Mouse (Mus musculus): ENCODE data around the gene Cdk10. TPM values are rescaled to one million over a fixed set of nuclear protein-coding genes. Genes with fewer than 3 reads are reported as not detected.
"Not testable (repeated sequence)": the region's sequence is repeated elsewhere in the genome, so short reads cannot be mapped to it uniquely, and the experiment has no call there.

Cdk10 gene
- polyA plus RNA-seq, 1 experiment from 2014 or later = 20.3 TPM

DNA sequence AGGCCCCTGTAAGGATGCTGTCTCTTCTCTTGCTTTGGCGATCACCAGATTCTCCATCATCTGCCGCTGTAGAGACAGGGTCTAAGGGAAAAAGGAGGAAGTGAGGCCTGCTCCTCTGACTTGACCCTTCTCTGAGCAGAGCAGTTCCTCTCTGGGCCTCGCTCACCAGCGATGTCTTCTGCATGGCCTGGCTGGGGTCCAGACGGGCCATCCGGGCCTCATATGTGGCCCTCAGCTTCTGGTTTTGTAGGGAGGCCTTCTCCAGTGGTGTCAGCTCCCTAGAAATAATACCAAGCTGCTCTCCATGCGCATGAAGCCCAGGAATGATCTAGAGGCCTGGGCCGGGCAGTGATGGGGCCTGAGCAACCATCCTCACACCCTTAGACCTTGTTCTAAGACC lies 24.0 kb downstream of the Cdk10 start:
- WGBS = 92% methylated on average over 8 of the region's 8 CpGs
- Histone ChIP-seq H3K36me3 (peaks cover 80% of the 10 kb centered on the region), H3K4me3 (no peak overlapping the region), H3K9me3 (replicated peaks) (no peaks in the 10 kb centered on the region), H3K27me3 (replicated peaks) (no peaks in the 10 kb centered on the region), H3K9ac (no peak overlapping the region), H3K4me1 (replicated peaks) (peaks cover 11% of the 10 kb centered on the region), H3K27ac (ENCODE audit: poor library complexity, severe bottlenecking) (no peak overlapping the region), H3K4me2 (no peak overlapping the region)
- ATAC-seq (ENCODE audit: insufficient number of reproducible peaks, low FRiP score) = no peak

DNA sequence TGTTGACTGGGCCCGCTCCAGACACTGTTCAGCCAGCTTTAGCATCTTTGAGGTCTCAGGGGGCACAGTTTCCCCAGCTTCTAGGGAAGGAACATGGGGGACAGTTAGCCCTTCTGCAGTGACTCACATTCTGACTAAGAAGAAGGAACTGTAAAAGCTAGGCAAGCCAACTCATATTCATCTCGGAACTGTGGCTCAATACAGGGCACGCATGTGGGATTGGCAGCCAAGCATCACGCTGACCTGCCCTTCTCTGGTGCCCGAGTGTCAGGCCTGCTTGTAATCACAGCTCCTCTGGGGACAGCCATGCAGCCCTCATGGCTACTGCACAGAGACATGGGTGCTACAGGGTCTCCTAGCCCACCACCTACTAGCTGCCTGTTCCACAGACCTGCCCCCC lies 26.3 kb downstream of the Cdk10 start:
- no peak for ATAC-seq (ENCODE audit: insufficient number of reproducible peaks, low FRiP score)
- WGBS = 93% methylated on average over 5 of the region's 5 CpGs
- Histone ChIP-seq H3K27ac (ENCODE audit: poor library complexity, severe bottlenecking) (no peak overlapping the region), H3K27me3 (replicated peaks) (no peaks in the 10 kb centered on the region), H3K9me3 (replicated peaks) (no peaks in the 10 kb centered on the region), H3K36me3 (peaks cover 60% of the 10 kb centered on the region), H3K4me3 (no peak overlapping the region), H3K4me2 (no peak overlapping the region), H3K4me1 (replicated peaks) (peaks cover 22% of the 10 kb centered on the region), H3K9ac (no peak overlapping the region)

DNA sequence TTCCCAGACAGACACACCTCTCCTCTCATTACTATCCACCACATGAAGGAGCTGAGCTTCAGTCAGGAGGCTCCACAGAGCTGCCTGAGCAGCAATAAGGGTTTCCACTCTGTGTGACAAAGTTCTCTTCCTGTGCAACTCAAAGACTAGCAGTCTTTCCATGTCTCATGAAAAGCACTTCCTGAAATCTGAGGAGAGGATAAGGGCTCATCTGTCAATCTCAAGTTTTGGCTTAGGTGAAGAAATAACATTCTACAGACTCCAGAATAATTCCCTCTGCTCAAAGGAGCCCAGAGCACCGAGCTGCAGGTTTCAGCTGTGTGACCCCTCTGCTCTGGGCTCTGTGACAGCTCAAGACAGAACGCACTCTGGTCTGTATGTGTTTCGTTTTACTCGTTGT lies 28.3 kb downstream of the Cdk10 start:
- peaks cover 28% of the 10 kb centered on the region for H3K4me1 ChIP-seq (replicated peaks)
- peak overlapping the region; percentile 91 for H3K4me3 ChIP-seq
- H3K27ac ChIP-seq (ENCODE audit: poor library complexity, severe bottlenecking) = 0 out of 2 replicates have a peak overlapping the region, but pooled peaks have one; percentile 21
- no peaks in the 10 kb centered on the region for H3K27me3 ChIP-seq (replicated peaks)
- ATAC-seq (ENCODE audit: insufficient number of reproducible peaks, low FRiP score) = no peak
- peak overlapping the region; percentile 97 for H3K9ac ChIP-seq
- H3K36me3 ChIP-seq = peaks cover 59% of the 10 kb centered on the region
- no peaks in the 10 kb centered on the region for H3K9me3 ChIP-seq (replicated peaks)
- 44% methylated on average over 4 of the region's 4 CpGs for WGBS
- H3K4me2 ChIP-seq = peak overlapping the region; percentile 90

DNA sequence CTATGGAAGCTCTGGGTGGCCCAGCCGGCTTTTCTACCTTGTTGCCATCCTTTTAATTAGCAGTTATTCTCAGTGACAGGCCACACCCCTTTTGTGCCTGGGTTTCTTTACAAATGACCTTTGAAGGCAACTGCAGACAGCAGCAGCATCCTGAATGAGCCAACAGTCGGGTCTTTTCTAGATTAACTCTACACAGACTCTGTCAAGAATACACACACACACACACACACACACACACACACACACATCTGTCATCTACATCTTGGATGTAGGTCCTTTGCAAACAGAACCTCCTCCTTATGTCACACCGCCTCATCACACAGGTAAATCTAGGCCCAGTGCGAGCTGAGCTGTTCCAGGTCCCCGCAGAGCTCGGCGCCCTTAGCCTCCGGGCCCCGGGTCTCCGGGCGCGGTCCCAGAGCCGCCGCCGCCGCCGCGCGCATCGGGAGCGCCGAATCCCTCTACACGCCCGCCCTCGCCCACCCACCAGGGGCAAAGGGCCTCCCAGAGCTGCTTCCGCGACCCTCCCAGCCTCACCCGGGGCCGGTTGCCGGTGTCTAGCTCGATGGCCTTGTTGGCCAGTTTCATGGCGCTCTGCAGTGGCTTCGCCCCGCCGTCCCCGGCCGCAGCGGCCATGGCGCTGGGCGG lies 28.9 kb downstream of the Cdk10 start:
- Histone ChIP-seq H3K27me3 (replicated peaks) (no peaks in the 10 kb centered on the region), H3K9me3 (replicated peaks) (no peaks in the 10 kb centered on the region), H3K27ac (ENCODE audit: poor library complexity, severe bottlenecking) (peak overlapping the region; percentile 84), H3K9ac (peak overlapping the region; percentile 97), H3K4me3 (peak overlapping the region; percentile 91), H3K4me1 (replicated peaks) (peaks cover 28% of the 10 kb centered on the region), H3K4me2 (peak overlapping the region; percentile 90), H3K36me3 (peaks cover 59% of the 10 kb centered on the region)
- peak; percentile 9 for ATAC-seq (ENCODE audit: insufficient number of reproducible peaks, low FRiP score)
- WGBS = 0% methylated on average over 39 of the region's 40 CpGs

DNA sequence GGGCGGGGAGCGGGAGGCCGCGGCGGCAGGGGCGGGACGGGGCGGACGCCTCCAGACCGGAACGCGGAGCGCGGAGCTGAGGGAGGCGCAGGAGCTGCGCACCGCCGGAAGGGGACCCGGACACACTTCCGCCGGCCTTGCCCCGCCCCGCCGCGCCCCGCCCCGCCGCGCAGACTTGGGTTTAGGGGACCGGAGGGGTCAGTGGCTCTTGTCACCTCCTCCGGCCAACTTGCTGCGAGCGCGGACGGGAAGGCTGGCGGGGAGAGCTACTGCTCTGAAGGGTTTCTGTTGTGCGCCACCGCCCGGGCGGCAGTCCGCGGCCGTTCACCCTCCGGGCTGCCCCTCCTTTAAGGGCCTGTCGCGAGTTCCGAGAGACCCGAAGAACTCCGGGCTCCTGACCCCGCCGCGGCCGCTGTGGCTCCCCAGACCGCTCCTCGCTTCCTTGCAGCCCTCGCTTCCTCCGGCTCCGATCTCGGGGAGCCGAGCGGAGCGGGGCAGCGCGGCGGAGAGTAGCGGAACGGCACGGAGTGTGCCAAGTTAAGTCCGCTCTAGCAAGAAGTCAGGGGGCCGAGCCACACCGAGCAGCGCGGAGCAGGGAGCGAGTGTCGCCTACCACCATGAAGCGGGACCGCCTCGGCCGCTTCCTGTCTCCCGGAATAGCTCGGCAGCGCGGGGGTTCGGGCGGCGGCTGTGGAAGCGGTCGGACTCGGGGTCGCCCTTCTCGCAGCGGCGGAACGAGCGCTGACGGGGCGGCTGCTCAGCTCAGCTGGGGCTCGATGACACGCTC lies 29.6 kb downstream of the Cdk10 start, which contains the start of the genes Zfp276 and Vps9d1:
Gene Zfp276 (plus strand): TSS at position 97 of the 787 bp plus-strand sequence.
Gene Vps9d1 (minus strand): TSS at position 250 of the 787 bp plus-strand sequence.
- peaks cover 58% of the 10 kb centered on the region for H3K36me3 ChIP-seq
- ATAC-seq (ENCODE audit: insufficient number of reproducible peaks, low FRiP score) = peak; percentile 93

DNA sequence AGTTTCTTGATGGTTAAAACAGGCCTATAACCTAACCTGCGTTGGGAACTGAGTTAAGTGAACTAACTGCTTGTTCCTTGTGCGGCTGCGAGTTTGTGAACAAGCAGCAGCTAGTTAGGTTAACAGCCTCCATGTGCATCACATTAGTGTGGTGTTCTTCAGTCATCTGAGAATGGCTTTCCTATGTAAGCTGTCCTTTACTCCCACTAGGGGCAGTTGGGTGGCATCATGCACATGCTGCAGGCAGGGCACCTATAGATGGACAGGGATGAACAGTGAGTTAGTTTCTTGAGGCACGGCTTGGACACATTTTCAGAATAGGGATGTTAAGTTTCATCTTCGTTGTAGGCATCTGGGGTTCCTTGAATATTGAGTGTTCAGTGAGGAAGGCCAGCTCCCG lies 30.5 kb downstream of the Cdk10 start:
- H3K9me3 ChIP-seq (replicated peaks) = no peaks in the 10 kb centered on the region
- peaks cover 61% of the 10 kb centered on the region for H3K36me3 ChIP-seq
- H3K4me2 ChIP-seq = peak overlapping the region; percentile 90
- WGBS = 58% methylated on average over 6 of the region's 6 CpGs
- no peak overlapping the region for H3K27ac ChIP-seq (ENCODE audit: poor library complexity, severe bottlenecking)
- H3K9ac ChIP-seq = peak overlapping the region; percentile 97
- H3K4me3 ChIP-seq = peak overlapping the region; percentile 91
- no peaks in the 10 kb centered on the region for H3K27me3 ChIP-seq (replicated peaks)
- no peak for ATAC-seq (ENCODE audit: insufficient number of reproducible peaks, low FRiP score)
- peaks cover 28% of the 10 kb centered on the region for H3K4me1 ChIP-seq (replicated peaks)

More for the DNA sequence above, 29.6 kb downstream of the Cdk10 start, which contains the start of the genes Zfp276 and Vps9d1:
- no peaks in the 10 kb centered on the region for H3K9me3 ChIP-seq (replicated peaks)
- H3K4me2 ChIP-seq = peak within 1 kb of the TSS; percentile 90
- H3K4me3 ChIP-seq = peak within 1 kb of the TSS; percentile 91
- H3K4me1 ChIP-seq (replicated peaks) = peaks cover 28% of the 10 kb centered on the region
- peak within 1 kb of the TSS; percentile 84 for H3K27ac ChIP-seq (ENCODE audit: poor library complexity, severe bottlenecking)
- peak within 1 kb of the TSS; percentile 97 for H3K9ac ChIP-seq
- WGBS = under 1% methylated on average over 72 of the region's 99 CpGs
- H3K27me3 ChIP-seq (replicated peaks) = no peaks in the 10 kb centered on the region

DNA sequence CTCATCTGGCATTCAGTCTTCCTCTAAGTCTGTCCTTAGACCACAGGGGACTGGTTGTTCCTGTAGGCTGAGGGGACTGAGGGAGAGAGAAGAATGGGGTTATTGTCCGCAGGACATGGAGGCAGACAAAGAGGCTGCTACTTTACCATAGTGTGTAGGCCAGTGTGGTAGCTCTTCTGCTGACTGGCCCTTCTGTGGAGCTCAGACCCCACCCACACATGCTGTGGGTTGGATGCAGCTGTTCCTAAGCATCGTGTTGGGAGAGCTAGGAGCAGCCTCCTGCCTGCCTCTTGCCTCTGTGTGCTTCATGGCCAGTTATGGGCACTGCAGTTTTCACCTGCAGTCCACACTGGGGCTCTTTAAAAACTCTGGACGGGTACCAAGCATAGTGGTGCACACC lies 32.5 kb downstream of the Cdk10 start:
- no peak overlapping the region for H3K4me2 ChIP-seq
- no peaks in the 10 kb centered on the region for H3K27me3 ChIP-seq (replicated peaks)
- H3K4me3 ChIP-seq = no peak overlapping the region
- peaks cover 28% of the 10 kb centered on the region for H3K4me1 ChIP-seq (replicated peaks)
- 84% methylated on average over 3 of the region's 3 CpGs for WGBS
- no peak for ATAC-seq (ENCODE audit: insufficient number of reproducible peaks, low FRiP score)
- H3K9ac ChIP-seq = no peak overlapping the region
- peaks cover 56% of the 10 kb centered on the region for H3K36me3 ChIP-seq
- no peak overlapping the region for H3K27ac ChIP-seq (ENCODE audit: poor library complexity, severe bottlenecking)
- no peaks in the 10 kb centered on the region for H3K9me3 ChIP-seq (replicated peaks)

DNA sequence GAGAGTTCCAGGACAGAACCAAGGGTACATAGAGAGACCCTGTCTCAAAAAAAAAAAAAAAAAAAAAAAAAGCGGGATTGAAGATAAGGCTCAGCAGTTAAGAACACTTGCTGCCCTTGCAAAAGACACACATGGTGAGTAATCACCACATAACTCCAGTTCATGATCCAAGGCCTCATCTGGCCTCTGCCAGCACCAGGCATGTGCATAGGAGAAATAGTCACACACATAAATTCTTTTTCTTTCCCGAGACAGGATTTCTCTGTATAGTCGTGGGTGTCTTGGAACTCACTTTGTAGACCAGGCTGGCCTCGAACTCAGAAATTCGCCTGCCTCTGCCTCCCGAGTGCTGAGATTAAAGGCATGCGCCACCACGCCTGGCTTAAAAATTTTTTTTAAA lies 33.0 kb downstream of the Cdk10 start:
- H3K9ac ChIP-seq; H3K27ac ChIP-seq (ENCODE audit: poor library complexity, severe bottlenecking); H3K4me2 ChIP-seq; H3K4me3 ChIP-seq; ATAC-seq (ENCODE audit: insufficient number of reproducible peaks, low FRiP score); H3K27me3 ChIP-seq (replicated peaks); H3K9me3 ChIP-seq (replicated peaks): not testable (repeated sequence)
- Histone ChIP-seq H3K4me1 (replicated peaks) (peaks cover 26% of the 10 kb centered on the region), H3K36me3 (peaks cover 56% of the 10 kb centered on the region)
- 85% methylated on average over 8 of the region's 8 CpGs for WGBS

DNA sequence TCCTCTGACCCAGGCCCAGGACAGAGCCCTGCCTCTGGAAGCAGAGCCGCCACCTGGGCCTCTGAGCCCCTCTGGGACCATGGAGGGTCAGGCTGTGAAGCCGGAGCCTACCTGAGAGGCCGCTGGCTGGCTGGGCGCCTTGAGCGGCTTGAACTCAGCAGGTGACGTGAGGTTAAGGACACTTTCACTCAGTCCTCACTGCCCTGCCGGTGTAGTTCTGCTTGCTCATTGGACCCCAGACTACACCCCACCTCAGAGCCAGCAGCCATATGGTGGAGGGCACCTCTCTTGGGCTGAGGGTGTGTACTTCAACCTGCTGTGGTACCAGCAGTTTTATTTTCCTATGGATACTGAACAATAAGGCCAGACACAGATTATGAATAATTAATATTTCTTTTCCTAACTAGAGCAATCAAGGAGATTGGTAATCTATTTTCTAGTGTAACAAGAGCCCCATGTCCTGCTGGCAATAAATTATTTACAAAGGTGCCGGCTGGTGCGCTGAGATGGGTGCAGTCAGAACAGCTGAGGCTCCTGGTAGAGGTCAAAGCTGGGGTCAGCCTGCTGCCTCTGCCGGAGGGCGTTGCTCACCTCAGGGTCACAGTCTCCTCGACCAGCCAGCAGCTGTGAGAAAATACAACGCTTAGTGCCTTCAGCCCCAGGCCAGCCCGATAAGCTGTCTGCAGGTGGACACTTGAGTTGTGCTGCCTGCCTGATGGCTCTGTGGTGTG lies 43.4 kb downstream of the Cdk10 start:
- 81% methylated on average over 14 of the region's 14 CpGs for WGBS
- no peak for ATAC-seq (ENCODE audit: insufficient number of reproducible peaks, low FRiP score)

DNA sequence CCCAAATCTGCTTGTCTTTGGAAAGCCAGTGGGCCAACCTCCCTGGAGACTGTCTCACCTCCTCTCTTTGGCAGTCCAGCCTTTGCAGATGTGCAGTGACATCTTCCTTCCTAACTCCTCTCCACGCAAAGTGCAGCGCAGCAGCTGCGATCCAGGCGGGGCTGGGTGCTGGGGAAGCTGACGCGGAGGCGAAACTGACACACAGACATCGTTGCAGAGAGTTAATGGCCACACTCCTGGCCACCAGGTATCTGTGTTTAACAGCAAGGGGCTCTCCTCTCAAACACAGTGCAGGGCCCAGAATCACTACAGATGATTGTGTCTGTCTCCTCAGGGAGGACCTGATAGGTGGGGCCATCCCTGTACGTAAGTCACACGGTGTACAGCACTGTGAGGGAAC lies 46.5 kb downstream of the Cdk10 start:
- Histone ChIP-seq H3K27me3 (replicated peaks) (no peaks in the 10 kb centered on the region), H3K9me3 (replicated peaks) (no peaks in the 10 kb centered on the region), H3K4me1 (replicated peaks) (peaks cover 5% of the 10 kb centered on the region; the same call in 1 of the 2 replicates), H3K9ac (no peak overlapping the region), H3K36me3 (peaks cover 76% of the 10 kb centered on the region), H3K4me3 (no peak overlapping the region), H3K4me2 (no peak overlapping the region), H3K27ac (ENCODE audit: poor library complexity, severe bottlenecking) (no peak overlapping the region)
- WGBS = 86% methylated on average over 10 of the region's 10 CpGs
- no peak for ATAC-seq (ENCODE audit: insufficient number of reproducible peaks, low FRiP score)

More for the DNA sequence above, 43.4 kb downstream of the Cdk10 start:
- H3K27me3 ChIP-seq (replicated peaks) = no peaks in the 10 kb centered on the region
- no peaks in the 10 kb centered on the region for H3K9me3 ChIP-seq (replicated peaks)
- no peak overlapping the region for H3K9ac ChIP-seq
- H3K36me3 ChIP-seq = peaks cover 85% of the 10 kb centered on the region
- H3K4me3 ChIP-seq = no peak overlapping the region
- H3K4me2 ChIP-seq = no peak overlapping the region
- H3K4me1 ChIP-seq (replicated peaks) = peaks cover 5% of the 10 kb centered on the region; the same call in 1 of the 2 replicates
- no peak overlapping the region for H3K27ac ChIP-seq (ENCODE audit: poor library complexity, severe bottlenecking)

DNA sequence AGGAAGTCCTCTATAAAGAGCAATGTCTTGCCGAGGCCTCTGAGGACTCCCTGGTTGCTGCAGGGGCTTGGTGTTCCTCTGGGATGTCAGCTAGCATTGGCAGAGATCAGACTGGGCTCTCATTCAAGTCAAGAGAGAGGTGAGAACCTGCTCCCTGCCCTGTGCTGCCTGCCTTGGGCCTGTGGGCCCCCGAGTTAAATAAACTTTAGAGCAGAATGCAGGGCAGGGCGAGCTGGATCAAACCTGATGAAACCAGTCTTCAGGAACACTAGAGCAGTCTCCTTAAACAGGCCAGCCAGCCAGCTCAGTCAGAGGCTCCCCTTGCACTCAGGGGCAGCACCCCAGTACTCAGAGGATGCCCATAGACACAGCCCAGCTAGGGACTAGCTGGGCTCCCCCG lies 47.3 kb downstream of the Cdk10 start:
- no peak for ATAC-seq (ENCODE audit: insufficient number of reproducible peaks, low FRiP score)
- H3K9ac ChIP-seq = no peak overlapping the region
- no peaks in the 10 kb centered on the region for H3K27me3 ChIP-seq (replicated peaks)
- H3K4me1 ChIP-seq (replicated peaks) = peaks cover 5% of the 10 kb centered on the region; the same call in 1 of the 2 replicates
- H3K9me3 ChIP-seq (replicated peaks) = no peaks in the 10 kb centered on the region
- no peak overlapping the region for H3K4me3 ChIP-seq
- H3K36me3 ChIP-seq = peaks cover 71% of the 10 kb centered on the region
- no peak overlapping the region for H3K4me2 ChIP-seq
- 71% methylated on average over 4 of the region's 4 CpGs for WGBS
- H3K27ac ChIP-seq (ENCODE audit: poor library complexity, severe bottlenecking) = no peak overlapping the region

Data from heart, embryonic 12.5 days (tissue).